Mouse (Mus musculus) megakaryocyte-erythroid progenitor cell, adult 5-6 weeks (primary cell): ENCODE data around the gene Mmp14. TPM values are rescaled to one million over a fixed set of nuclear protein-coding genes. Genes with fewer than 3 reads are reported as not detected.

ENCODE experiments used
- ATAC-seq: replicated peaks from 2 replicates; pipeline ENCODE4 v1.8.0; 2016; ENCODE audit warnings: mild to moderate bottlenecking, inconsistent platforms; ENCODE audit not compliant: severe bottlenecking, poor library complexity, low FRiP score, low TSS enrichment
- total RNA-seq, 2 experiments: library from RNA; stranded (forward) in 1 of 2; stranded (reverse) in 1 of 2; fragments of 200-1000, 215-1000 nt in 1 of 2; fragments of >200 nt in 1 of 2; fragmentation: Nextera tagmentation in 1 of 2; gene quantifications; 2 replicates each; pipeline ENCODE4 v1.2.3; 2014 to 2017

The Mmp14 gene
- total RNA-seq, 2 experiments from 2014 or later = 37.2 to 39.2 TPM

DNA sequence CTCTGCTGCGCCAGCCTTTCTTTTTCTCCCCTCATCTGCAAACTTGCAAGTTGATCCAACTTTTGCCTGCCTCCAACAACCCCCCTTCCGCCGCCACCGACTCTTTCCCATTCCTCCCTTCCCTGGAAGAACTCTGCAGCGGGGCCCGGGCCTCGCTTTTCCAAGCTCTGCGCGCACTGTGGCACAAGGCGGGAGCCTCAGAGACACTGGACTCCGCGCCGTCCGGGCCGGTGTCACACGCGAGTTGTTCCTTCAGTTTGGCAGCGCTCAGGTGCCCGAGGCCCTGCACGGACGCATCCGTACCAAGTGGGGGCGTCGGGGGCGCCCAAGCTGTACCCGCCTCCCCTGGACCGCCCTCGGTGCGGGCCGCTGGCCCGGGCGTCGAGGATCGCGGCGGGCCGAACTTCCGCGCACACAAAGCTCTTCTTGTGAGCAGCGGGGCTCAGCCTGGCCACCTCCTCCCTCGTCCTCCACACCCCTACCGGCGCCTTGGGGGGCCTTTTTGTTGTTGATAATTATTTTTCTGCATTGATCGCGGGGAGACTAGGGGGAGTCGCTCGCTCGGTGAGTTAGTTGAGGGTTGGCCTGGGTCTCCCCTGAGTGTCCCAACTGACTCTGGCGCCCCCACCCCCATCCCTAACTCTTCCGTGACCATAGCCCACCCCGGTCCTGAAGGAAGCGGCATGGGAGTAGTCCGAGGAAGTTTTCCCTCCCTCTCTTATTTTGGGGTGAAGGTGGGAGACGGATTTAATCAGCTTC is 845 bp downstream of the Mmp14 start:
- peak; percentile 57 for ATAC-seq

DNA sequence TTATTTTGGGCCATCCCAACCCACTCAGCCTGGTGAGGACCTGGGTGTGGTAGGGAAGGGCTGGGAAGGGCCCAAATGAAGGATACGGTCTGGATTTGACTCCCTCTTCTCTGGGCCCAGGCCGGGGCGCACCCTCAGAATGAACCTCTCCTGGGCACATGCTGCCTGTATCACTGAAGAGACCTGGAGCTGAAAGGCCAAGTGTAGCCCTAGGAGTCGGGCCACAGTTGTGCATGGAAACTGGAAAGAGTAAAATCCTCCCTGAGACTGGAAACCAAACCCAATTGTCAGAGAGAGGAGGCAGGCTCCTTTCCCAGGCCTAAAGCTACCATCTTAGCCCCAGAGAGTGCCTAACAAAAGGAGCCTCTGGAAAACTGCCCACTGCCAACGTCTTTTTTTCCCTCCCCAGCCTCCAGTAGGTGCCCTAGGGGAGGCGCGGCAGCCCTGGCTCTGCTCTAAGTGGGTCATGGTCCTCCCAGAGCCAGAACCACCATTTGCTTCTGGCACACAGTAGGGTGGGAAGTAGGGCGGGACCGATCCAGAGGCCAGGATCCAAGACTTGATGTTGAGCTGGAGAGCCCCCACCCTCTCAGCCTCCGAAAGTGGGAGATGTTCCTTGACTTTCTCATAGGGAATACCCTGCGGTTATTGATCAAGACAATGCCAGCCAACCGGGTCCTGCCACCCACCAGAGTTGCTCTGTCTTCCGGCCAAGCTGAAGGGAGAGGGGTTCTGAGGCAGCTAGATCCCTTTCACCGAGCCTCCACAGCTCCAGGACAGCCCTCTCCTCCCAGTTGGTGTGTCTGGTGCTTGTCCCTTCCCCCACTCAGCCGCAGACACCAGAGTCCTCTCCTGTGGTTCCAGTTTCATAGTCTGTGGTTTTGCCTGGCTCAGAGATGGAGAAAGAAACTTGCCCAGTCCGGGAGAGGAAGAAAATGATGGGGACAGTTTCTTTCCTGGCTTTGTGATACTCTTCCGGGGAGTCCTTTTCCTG is 1.7 kb downstream of the Mmp14 start:
- no peak for ATAC-seq

DNA sequence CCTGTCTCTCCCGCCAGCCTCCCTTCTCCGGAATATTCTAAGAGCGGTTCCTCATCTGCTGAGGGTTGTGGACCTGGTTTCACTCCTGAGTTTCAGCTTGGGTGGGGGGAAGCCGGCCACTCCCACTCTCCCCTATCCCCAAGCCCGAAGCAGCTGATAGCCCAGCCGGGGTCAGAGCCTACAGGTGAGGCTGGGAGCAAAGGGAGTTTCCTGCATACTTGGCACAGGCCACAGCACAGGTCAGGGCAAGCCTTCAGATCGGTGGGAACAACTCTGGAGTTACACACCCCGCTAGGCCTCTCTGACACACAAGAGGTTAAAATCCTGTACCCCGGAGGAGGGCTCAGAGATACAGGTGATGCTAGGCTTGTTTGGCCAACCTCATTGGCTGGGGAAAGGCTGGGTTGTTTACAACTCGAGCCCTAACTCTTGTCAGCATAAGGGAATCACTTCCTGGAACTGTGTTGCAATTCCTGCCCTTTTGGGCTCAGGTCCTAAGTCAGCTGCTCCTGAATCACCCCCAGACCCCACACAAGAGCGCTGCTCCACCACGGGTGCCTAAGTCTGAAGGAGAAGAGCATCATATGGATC is 2.6 kb downstream of the Mmp14 start:
- no peak for ATAC-seq

DNA sequence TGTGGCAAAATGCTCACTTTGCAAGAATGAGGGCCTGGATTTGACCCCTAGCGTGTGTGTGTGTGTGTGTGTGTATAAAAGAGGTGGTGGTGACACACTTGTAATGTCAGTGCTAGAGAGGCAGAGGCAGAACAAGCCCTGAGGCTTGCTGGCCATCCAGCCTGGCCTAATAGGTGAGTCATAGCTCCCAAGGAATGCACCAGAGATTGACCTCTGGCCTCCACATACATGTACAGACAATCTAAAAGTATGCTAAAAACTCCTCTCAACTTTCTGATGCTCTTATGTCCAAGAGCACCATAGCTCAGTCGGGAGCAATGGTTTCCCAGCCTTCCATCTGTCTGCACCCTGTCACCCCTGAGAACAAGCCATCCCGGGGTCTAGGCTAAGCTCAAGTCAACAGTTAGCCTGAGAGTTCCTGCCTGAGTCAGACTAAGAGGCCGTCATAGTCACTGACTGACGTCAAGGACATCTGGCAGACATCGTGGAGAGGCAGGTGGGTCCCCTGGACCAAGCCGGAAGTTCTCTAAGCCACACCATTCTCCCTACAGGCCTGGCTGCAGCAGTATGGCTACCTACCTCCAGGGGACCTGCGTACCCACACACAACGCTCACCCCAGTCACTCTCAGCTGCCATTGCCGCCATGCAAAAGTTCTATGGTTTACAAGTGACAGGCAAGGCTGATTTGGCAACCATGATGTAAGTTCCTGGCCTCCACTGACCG is 3.9 kb downstream of the Mmp14 start:
- no peak for ATAC-seq

DNA sequence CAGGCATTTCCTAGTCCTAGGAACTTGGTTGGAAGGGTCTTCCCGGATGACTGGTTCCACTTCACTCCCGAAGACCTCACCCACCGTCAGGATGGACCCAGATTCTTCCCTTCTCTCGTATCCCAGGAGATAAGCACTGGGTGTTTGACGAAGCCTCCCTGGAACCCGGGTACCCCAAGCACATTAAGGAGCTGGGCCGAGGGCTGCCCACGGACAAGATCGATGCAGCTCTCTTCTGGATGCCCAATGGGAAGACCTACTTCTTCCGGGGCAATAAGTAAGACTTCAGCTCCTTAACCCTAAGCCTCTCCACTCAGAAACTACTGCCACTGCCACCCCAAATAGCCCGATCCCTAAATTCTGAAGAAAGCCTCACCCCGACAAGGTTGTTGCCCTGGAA is 7.7 kb downstream of the Mmp14 start:
- no peak for ATAC-seq

DNA sequence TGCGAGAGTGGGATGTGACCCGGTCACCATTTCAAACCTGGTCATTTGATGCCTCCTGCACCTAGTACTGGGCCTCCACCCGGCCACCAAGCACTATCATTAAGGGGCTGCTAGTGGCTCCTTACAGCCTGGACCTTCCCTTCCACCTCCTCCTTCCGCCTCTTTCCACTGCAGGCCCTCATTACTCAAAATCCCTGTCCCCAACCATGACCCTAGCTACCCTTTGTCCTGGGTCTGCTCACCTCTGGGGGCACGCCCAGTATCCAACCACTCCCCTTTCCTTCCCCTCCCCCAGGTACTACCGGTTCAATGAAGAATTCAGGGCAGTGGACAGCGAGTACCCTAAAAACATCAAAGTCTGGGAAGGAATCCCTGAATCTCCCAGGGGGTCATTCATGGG is 8.2 kb downstream of the Mmp14 start:
- no peak for ATAC-seq

DNA sequence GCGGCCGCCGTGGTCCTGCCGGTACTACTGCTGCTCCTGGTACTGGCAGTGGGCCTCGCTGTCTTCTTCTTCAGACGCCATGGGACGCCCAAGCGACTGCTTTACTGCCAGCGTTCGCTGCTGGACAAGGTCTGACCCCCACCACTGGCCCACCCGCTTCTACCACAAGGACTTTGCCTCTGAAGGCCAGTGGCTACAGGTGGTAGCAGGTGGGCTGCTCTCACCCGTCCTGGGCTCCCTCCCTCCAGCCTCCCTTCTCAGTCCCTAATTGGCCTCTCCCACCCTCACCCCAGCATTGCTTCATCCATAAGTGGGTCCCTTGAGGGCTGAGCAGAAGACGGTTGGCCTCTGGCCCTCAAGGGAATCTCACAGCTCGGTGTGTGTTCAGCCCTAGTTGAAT is 9.1 kb downstream of the Mmp14 start:
- no peak for ATAC-seq

DNA sequence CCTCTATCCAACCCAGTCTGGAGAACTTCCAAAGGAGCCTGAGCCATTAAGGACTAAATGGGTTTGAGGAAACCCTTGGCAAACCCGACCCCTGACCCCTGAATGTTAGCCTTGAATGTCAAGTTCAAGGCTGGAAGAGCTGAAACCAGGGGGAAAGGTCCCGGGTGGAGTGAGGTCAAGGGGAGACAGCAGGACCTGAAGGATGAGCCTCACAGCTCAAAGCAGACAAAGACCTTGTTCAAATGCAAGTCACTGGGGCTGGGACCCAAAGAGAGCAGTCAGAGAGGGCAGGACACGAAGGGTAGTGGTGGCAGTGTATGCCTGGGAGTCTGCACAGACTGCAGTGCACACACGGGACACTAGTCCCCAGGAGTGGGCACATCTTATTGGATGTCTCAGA is 10.0 kb downstream of the Mmp14 start:
- ATAC-seq = no peak

DNA sequence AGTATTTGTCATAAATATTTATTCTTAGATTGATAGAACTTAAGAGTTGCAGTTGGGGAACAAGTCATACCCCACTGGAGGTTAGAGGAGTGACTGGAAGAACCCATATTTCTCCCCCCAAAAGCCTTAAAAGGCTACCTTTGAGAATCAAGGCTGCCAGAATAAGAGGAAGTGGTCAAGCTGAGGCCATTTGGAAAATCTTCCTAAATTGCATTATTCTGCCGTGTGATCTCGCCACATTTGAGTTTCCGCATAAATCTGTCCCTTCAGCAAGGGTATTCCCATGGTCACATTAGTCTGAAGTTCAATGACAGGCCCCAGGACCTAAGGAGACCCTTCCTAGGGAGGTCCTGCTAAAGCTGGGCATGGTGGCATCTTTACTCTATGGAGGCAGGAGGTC is 11.1 kb downstream of the Mmp14 start:
- ATAC-seq = no peak

DNA sequence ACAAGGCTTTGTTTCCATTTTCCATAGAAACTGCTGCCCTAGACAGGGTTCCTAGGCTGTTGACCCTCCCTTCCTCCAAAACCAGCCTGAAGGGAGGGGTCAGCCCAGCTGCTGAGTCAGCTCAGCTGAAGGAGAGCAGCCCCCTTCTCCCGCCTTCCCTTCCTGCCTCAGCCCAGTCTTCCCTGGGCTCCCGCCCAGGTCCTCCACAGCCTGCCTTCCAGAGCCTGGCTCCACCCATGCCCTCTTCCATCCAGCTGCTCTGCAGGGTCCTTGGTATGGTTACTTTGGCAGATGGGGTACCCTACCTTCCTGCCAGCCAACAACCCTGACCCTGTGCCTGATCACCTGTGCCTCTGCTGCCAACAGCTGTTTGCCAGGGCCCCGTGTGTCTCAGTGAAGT is 11.8 kb downstream of the Mmp14 start:
- no peak for ATAC-seq

DNA sequence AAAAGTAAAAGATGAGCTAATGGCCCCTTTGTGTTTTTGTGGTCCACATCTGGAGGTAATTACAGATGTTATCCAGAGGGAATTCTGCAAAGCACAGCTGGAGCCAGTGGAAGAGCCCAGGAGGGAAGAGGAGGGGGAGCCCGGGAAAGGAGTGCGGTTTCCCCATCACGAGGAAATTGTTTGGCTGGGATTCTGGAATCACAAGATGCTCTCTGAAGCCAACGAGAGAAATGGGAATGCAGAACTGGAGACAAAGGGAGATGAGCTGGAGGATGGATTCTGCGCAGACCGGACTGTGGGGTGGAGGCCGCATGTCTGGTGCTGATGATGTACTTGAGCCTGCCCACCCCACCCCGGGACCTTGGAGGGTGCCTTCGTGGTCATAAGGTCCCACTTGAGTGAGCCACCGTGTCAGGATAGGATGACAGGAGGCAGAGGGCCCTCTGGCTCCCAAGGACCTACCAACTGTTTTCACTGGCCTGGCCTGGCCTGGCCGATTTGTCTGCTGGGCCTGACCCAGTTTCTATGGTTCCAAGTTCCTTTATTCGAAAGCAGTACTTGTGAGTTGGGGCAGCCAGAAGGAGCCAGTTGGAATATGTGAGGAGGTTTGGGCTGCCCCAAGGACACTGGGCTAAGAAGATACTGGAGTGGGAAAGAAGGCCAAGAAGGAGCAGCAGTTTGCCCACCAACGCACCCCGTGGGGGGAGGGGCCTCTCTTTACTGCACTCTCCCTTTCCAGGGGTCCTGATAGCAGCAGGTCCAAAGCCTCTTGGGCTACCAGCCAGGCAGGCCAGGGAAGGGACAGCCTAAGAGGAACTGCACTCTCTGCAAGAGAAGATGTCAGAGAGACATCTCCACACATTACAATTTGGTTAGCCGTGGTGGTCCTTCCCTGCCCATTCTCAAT is 12.6 kb downstream of the Mmp14 start:
- no peak for ATAC-seq

DNA sequence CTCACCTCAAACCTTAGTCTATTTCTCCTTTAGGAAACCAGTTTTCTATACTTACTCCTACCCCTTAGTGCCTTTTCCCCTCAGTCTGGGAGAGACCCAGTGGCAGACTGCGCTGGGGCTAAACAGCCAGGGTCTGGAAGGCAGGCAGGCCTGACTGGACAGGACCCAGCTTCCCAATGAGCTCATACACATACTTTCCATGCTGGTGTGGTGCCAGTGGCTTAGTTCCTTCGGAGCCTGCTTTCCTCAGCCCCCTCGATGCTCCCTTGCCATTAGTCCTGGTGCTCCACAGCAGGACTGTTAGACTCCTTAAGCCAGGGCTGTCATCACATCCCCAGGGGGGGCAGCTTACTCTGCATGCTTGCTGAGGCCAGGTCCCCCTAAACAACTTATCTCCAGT is 14.1 kb downstream of the Mmp14 start:
- 0 out of 2 replicates have a peak, but pooled peaks have one; percentile 6 for ATAC-seq

DNA sequence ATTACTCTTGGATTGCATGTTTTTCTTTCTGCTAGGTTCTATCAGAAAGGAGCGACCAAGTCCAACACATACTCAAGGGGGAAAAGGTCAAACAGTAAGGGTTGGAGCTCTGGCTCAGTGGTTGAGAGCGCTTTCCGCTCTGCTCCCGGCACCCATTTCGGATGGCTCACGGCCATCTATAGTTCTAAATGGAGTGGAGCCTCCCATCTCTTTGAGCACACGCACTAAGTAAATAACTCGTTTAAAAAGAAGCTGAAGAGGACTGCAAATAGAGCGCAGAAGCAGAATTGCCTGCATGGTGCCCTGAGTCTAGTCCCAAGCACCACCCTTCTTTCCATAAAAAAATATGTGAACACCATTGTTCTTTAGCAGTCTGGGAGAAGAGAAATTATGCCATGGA is 22.2 kb downstream of the Mmp14 start:
- no peak for ATAC-seq

DNA sequence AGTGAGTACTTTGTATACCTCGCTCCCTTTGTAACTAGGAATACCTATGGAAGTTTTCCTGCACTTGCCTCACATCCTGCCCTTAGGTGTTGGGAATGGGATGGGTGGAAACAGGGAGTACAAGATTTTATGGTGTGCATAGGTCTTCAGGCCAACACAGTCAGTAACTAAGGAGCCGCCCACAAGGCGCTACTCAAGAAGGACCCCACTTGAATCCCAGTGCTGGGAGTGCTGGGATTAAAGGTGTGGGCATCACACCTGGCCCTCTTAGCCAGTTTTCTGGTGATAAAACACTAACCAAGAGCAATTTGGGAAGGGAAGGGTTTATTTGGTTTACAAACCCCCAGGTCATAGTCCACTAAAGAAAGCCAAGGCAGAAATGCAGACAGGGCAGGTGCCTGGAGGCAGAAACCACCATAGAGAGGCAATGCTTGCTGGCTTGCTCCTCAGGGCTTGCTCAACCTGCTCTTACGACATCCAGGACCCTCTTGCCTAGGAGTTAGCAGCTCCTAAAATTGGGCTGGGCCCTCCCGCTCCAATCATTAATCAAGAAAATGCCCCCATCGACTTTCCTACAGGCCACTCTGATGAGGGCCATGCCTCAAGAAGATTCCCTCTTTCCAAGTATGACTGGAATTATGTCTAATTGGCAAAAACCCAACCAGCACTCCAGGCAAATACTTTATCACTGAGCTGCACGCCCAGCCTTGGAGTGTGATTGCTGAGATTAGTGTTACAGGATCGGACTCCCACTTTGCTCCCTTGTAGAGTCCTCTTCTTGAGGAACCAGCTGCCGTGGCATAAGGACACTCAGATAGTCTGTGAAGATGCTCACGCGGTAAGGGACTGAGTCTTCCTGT is 23.5 kb downstream of the Mmp14 start:
- ATAC-seq = peak; percentile 71

DNA sequence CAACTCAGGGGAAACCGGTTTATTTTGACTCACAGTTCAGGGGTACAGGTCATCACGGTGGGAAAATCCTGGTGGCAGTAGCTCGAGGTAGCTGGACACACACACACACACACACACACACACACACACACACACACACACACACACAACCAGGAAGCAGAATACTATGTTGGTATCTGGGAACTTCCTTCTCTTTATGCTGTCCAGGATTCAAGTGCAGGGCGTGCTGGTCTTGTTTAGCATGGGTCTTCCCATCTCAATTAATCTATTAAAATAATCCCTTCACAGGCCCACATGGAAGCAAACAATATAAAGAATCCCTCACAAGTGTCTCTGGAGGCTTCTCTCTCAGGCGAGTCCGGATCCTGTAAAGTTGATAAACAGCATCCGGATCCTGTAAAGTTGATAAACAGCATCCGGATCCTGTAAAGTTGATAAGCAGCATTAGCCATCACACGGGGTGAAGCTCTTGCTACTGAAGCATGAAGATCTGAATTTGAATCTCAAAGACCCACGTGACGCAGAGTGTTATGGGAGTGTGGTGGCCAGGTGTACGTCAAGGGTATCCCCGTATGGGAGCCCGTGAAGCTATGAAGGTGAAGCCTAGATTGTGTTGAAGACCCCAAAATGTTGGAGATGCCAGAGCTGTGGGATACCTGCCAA is 26.6 kb downstream of the Mmp14 start:
- no peak for ATAC-seq

DNA sequence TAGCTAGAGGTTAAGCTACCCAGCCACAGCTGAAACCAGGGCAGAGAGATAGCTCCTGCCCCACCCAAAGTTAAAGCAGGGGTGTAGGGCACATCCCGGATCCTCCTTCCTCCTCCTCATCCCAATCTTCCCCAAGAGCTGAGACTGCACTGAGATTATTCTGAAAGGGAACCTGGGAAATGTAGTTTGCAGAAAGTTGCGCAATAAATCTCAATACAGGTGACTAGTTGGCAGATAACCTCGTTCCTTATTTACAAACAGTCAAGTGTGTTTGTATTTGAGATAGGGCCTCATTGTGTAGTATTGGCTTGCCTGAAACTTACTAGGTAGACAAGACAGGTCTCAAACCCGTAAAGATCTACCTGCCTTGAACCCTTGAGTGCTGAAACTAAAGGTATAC is 30.7 kb downstream of the Mmp14 start:
- ATAC-seq = no peak
